Mouse (Mus musculus): ENCODE measurements around the gene Kcnip1. TPM values are rescaled to one million over a fixed set of nuclear protein-coding genes. Genes with fewer than 3 reads are reported as not detected.

The Kcnip1 gene
- polyA plus RNA-seq, 1 experiment from 2014 or later, result 4.3 TPM

DNA sequence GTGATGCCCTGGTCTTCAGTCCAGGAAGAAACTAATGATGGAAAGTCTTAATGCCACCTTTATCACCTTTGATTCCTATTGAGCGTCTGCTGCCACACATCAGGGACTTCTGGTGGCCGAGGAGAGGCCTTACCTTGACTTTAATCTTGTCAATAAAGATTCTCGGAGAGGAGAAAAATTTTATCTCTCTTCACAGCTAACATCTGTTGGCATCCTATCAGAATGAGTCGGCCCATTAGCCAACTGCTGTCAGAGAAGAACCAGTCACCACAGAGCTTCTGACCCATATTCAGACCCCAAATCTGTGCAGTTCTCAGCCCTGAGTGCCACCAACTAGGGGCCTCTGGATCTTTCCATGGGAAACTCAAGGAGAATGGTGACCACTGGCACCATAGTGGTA lies 107.0 kb downstream of the Kcnip1 start:
- Histone ChIP-seq H3K27ac (no peak overlapping the region), H3K27me3 (no peaks in the 10 kb centered on the region), H3K4me1 (no peaks in the 10 kb centered on the region), H3K4me2 (no peak overlapping the region), H3K9me3 (no peaks in the 10 kb centered on the region), H3K9ac (no peak overlapping the region), H3K4me3 (no peak overlapping the region), H3K36me3 (no peaks in the 10 kb centered on the region)
- no peak for ATAC-seq (ENCODE audit: insufficient number of reproducible peaks, insufficient read depth, low FRiP score, low TSS enrichment, low read depth)
- 80% methylated on average over 4 of the region's 4 CpGs for WGBS

- WGBS, result 68% methylated on average over 5 of the region's 5 CpGs
- Histone ChIP-seq H3K27ac (no peak overlapping the region), H3K4me1 (no peaks in the 10 kb centered on the region), H3K4me3 (no peak overlapping the region), H3K9me3 (no peaks in the 10 kb centered on the region), H3K4me2 (no peak overlapping the region), H3K36me3 (no peaks in the 10 kb centered on the region), H3K27me3 (no peaks in the 10 kb centered on the region), H3K9ac (no peak overlapping the region)
- no peak for ATAC-seq (ENCODE audit: insufficient number of reproducible peaks, insufficient read depth, low FRiP score, low TSS enrichment, low read depth)
Measured at GRCm38 (mm10) chr11:33882731-33883328, 110.1 kb downstream of the Kcnip1 start.

GRCm38 (mm10) chr11:33874925-33875324 lies 118.0 kb downstream of the Kcnip1 start:
- H3K4me3 ChIP-seq, result no peak overlapping the region
- H3K9me3 ChIP-seq, result peaks cover 3% of the 10 kb centered on the region; the same call in 1 of the 2 replicates
- no peak overlapping the region for H3K27ac ChIP-seq
- H3K9ac ChIP-seq, result no peak overlapping the region
- no peak for ATAC-seq (ENCODE audit: insufficient number of reproducible peaks, insufficient read depth, low FRiP score, low TSS enrichment, low read depth)
- H3K27me3 ChIP-seq, result no peaks in the 10 kb centered on the region
- peaks cover 17% of the 10 kb centered on the region for H3K4me1 ChIP-seq
- H3K4me2 ChIP-seq, result no peak overlapping the region
- H3K36me3 ChIP-seq, result no peaks in the 10 kb centered on the region

DNA sequence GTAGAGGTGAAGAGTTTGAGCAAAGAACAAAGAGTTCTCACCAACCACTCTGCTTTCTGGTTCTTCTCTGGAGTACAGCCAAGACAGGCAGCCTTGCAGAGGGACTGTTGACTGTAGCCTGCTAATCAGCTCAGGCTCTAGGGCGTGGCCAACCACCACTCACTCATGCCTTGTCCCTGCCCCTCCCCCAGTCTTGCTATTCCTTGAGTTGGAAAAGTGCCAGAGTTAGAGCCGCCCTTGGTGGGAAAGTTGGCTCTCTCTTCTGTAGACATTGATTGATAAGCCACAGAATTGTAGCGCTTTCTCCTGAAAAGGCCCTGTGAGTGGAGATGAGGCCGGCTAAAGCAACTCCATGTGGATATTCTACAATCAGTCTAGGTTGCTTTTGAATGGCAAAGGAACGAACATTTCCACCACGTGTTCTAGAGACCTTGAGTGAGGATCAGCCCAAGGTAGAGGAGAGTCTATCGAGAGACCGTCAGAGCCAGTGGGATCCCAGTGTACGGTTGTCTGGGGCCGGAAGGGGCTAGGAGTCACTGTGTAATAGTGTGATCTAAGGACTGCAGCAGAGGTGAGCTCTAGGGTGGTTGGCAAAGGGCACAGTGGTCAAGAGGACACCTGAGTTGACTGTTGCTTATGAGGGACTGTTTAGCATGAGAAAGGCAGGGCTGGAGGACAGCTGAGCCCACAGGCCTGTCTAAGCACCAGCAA lies 119.7 kb downstream of the Kcnip1 start:
- Histone ChIP-seq H3K4me3 (no peak overlapping the region), H3K36me3 (no peaks in the 10 kb centered on the region), H3K9ac (no peak overlapping the region), H3K4me1 (peaks cover 17% of the 10 kb centered on the region), H3K4me2 (no peak overlapping the region), H3K27ac (peak overlapping the region; percentile 14; the same call in 1 of the 2 replicates), H3K27me3 (no peaks in the 10 kb centered on the region), H3K9me3 (peaks cover 3% of the 10 kb centered on the region; the same call in 1 of the 2 replicates)
- ATAC-seq (ENCODE audit: insufficient number of reproducible peaks, insufficient read depth, low FRiP score, low TSS enrichment, low read depth), result 0 out of 2 replicates have a peak, but pooled peaks have one; percentile 72
- WGBS, result 65% methylated on average over 10 of the region's 10 CpGs

- 66% methylated on average over 2 of the region's 2 CpGs for WGBS
Measured at GRCm38 (mm10) chr11:33872716-33873048, 120.3 kb downstream of the Kcnip1 start.

DNA sequence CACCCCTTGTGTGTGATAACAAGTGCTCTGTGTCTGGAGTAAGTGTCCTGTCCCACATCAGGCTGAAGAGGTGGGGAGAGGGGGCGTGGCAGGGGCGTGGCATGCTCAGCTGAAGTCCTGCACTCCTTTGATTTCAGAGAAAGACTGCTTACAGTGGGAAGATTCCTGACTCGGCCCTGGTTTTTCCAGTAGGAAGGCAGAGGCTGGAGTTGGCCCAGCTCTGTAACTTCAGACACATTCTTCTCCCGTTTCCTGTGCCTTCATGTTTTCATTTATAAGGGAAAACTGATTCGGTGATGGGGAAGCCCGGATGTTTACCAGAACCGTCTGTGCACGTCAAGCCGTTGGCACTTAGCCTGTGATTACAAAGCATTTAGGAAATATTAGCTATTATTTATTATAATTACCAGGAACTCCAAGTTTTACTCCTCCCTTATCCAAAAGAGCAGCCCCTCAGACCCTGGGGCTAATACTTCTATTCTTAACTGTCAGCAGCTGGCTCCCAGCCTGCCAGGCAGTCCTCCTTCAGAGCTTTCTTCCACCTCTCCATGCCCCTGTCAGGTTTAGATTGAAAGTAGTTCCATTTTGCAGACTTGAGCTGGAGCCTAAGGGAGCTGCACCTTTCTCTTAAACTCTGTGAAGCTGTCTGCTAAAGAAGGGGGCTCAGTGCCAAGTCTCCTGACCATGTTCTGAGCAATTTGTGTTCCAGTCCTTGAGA lies 120.8 kb downstream of the Kcnip1 start:
- Histone ChIP-seq H3K36me3 (no peaks in the 10 kb centered on the region), H3K4me3 (no peak overlapping the region), H3K9ac (no peak overlapping the region), H3K27ac (peak overlapping the region; percentile 28; the same call in 1 of the 2 replicates), H3K27me3 (no peaks in the 10 kb centered on the region), H3K9me3 (peaks cover 3% of the 10 kb centered on the region; the same call in 1 of the 2 replicates), H3K4me2 (no peak overlapping the region), H3K4me1 (peaks cover 17% of the 10 kb centered on the region)
- ATAC-seq (ENCODE audit: insufficient number of reproducible peaks, insufficient read depth, low FRiP score, low TSS enrichment, low read depth), result no peak
- 20% methylated on average over 9 of the region's 9 CpGs for WGBS

More at GRCm38 (mm10) chr11:33872716-33873048, 120.3 kb downstream of the Kcnip1 start:
- H3K4me3 ChIP-seq, result no peak overlapping the region
- peaks cover 3% of the 10 kb centered on the region; the same call in 1 of the 2 replicates for H3K9me3 ChIP-seq
- H3K4me1 ChIP-seq, result peaks cover 17% of the 10 kb centered on the region
- no peak overlapping the region for H3K27ac ChIP-seq
- ATAC-seq (ENCODE audit: insufficient number of reproducible peaks, insufficient read depth, low FRiP score, low TSS enrichment, low read depth), result no peak
- H3K27me3 ChIP-seq, result no peaks in the 10 kb centered on the region
- no peak overlapping the region for H3K9ac ChIP-seq
- no peaks in the 10 kb centered on the region for H3K36me3 ChIP-seq
- H3K4me2 ChIP-seq, result no peak overlapping the region

DNA sequence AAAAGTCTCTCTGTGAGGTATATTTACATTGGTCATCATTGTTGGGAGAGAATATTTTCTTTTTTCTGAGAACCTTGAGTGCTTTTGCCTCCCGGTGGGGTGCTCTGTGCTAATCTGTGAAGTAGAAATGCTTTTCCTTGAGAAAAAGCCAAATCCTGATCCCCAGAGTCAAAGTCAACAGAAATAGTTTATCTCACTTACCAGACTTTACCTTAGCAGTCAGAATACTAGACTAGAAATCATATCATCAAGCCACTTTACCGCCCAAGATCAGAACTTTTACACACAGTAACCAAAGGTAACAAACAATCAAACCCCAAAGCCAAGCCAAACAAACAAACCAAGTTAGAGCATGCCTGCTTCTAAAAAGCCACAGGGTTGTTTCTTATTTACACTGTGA lies 122.7 kb downstream of the Kcnip1 start:
- Histone ChIP-seq H3K36me3 (no peaks in the 10 kb centered on the region), H3K4me3 (no peak overlapping the region), H3K9ac (no peak overlapping the region), H3K27ac (no peak overlapping the region), H3K4me1 (peaks cover 17% of the 10 kb centered on the region), H3K9me3 (no peaks in the 10 kb centered on the region), H3K4me2 (no peak overlapping the region), H3K27me3 (no peaks in the 10 kb centered on the region)
- 88% methylated on average over 2 of the region's 2 CpGs for WGBS
- ATAC-seq (ENCODE audit: insufficient number of reproducible peaks, insufficient read depth, low FRiP score, low TSS enrichment, low read depth), result no peak

DNA sequence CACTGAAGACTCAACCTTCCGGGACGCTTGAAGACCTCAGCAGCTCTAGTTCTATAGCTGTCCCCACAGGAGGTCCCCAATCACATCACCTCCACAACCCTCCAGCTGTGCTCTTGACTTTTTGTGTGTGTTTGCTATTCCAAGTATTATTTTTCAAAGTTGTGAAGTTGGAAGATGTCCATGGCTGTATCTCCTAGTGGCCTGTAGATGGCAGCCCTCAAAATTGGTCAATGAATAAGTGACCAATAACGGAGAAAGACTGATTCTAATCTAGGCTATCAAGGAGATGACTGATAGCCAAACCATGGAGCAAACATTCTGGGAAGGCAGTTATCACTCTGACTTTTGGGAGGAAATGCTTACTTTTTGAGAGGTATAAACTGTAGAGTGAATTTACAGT lies 123.4 kb downstream of the Kcnip1 start:
- Histone ChIP-seq H3K4me1 (peaks cover 17% of the 10 kb centered on the region), H3K4me2 (no peak overlapping the region), H3K4me3 (no peak overlapping the region), H3K27ac (no peak overlapping the region), H3K36me3 (no peaks in the 10 kb centered on the region), H3K27me3 (no peaks in the 10 kb centered on the region), H3K9ac (no peak overlapping the region), H3K9me3 (no peaks in the 10 kb centered on the region)
- 41% methylated on average over 3 of the region's 3 CpGs for WGBS
- no peak for ATAC-seq (ENCODE audit: insufficient number of reproducible peaks, insufficient read depth, low FRiP score, low TSS enrichment, low read depth)

GRCm38 (mm10) chr11:33866775-33867174 lies 126.2 kb downstream of the Kcnip1 start:
- Histone ChIP-seq H3K27me3 (no peaks in the 10 kb centered on the region), H3K9ac (no peak overlapping the region), H3K4me1 (0 out of 2 replicates have a peak, but pooled peaks cover under 1% of the 10 kb centered on the region), H3K9me3 (no peaks in the 10 kb centered on the region), H3K4me2 (no peak overlapping the region), H3K36me3 (no peaks in the 10 kb centered on the region), H3K4me3 (no peak overlapping the region), H3K27ac (no peak overlapping the region)
- 68% methylated on average over 6 of the region's 6 CpGs for WGBS
- ATAC-seq (ENCODE audit: insufficient number of reproducible peaks, insufficient read depth, low FRiP score, low TSS enrichment, low read depth), result no peak

DNA sequence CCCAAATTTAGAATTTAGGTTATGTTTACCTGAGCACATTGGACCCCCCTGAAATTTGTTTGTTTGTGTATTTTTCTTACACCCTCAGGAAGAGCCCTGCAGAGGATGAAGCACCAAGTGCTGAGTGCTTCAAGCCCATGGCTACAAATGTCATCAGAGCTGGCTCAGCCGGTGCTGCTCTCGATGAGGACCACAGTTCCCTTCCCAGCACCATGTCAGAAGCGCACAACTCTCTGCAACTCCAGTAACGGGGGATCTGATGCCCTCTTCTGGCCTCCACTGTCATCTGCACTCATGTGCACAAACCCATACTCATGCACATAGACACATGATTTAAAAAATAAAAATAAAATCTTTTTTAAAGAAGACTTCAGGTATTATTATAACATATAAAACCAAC lies 128.7 kb downstream of the Kcnip1 start:
- no peaks in the 10 kb centered on the region for H3K36me3 ChIP-seq

DNA sequence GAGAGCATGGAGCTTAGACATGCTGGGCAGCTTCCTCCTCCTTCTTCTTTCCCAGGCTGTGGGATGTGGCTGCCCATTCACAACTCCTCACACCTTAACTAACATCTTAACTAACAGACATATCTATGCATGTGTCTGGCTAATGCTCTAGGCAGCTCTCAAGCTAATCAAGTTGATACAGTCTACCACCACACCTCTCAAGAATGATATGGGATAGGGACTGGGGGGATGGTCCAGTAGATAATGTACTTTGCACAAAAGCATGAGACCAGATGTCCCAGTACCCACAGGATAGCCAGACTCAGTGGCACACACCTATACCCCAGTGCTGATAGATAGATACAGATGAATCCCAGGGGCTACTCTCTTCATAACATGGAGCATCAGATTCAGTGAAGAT lies 131.1 kb downstream of the Kcnip1 start:
- H3K27me3 ChIP-seq, result no peaks in the 10 kb centered on the region; the same call in 1 of the 2 replicates
- no peaks in the 10 kb centered on the region for H3K9me3 ChIP-seq
- H3K4me1 ChIP-seq, result peaks cover 3% of the 10 kb centered on the region
- H3K4me2 ChIP-seq, result no peak overlapping the region
- H3K27ac ChIP-seq, result no peak overlapping the region
- ATAC-seq (ENCODE audit: insufficient number of reproducible peaks, insufficient read depth, low FRiP score, low TSS enrichment, low read depth), result no peak
- H3K36me3 ChIP-seq, result no peaks in the 10 kb centered on the region
- H3K4me3 ChIP-seq, result no peak overlapping the region
- no peak overlapping the region for H3K9ac ChIP-seq

More for the DNA sequence above, 128.7 kb downstream of the Kcnip1 start:
- Histone ChIP-seq H3K4me2 (no peak overlapping the region), H3K27me3 (no peaks in the 10 kb centered on the region), H3K4me1 (peaks cover 3% of the 10 kb centered on the region), H3K9ac (no peak overlapping the region), H3K27ac (no peak overlapping the region), H3K9me3 (no peaks in the 10 kb centered on the region), H3K4me3 (no peak overlapping the region)
- 89% methylated on average over 4 of the region's 4 CpGs for WGBS
- ATAC-seq (ENCODE audit: insufficient number of reproducible peaks, insufficient read depth, low FRiP score, low TSS enrichment, low read depth), result no peak
